Mouse (Mus musculus): ENCODE measurements at regions not wholly inside any gene's neighbourhood (a gene's known extent, or its start where the extent isn't known, plus 50 kb on each side); places are given as distances from the start of the nearest gene placed in this dataset.

GRCm38 (mm10) chr2:107376891-107377290 lies 86.5 kb downstream of the Kcna4 start:
- DNase-seq (ENCODE audit: low read depth, low spot score): peak; percentile 55

GRCm38 (mm10) chr2:107392821-107393220 lies 102.4 kb downstream of the Kcna4 start:
- peak; percentile 84 for DNase-seq (ENCODE audit: low read depth, low spot score)

GRCm38 (mm10) chr2:107400471-107400870 lies 110.0 kb downstream of the Kcna4 start:
- DNase-seq (ENCODE audit: low read depth, low spot score): peak; percentile 58
